Mouse (Mus musculus) forebrain, embryonic 13.5 days (tissue): ENCODE measurements around the gene Slc25a42. TPM values are rescaled to one million over a fixed set of nuclear protein-coding genes. Genes with fewer than 3 reads are reported as not detected.

Source experiments
- ATAC-seq: fragments of 200-750 bp; cut with Nextera tagmentation; 2 replicates; pipeline ENCODE4 v1.8.0; 2017
- H3K27ac ChIP-seq: fragments of 300-500 bp; sonication (generic); 2 replicates; pipeline ENCODE4 v1.5.1; 2015; ENCODE audit warnings: inconsistent platforms, mild to moderate bottlenecking, moderate library complexity
- H3K27me3 ChIP-seq: fragments of 300-500 bp; sonication (generic); 2 replicates; pipeline ENCODE4 v1.6.1; 2015; ENCODE audit warnings: mild to moderate bottlenecking, inconsistent platforms
- H3K36me3 ChIP-seq: fragments of 300-500 bp; sonication (generic); 2 replicates; pipeline ENCODE4 v1.6.1; 2015; ENCODE audit warnings: mild to moderate bottlenecking, inconsistent platforms; ENCODE audit not compliant: poor library complexity, severe bottlenecking
- H3K4me1 ChIP-seq: fragments of 300-500 bp; sonication (generic); 2 replicates; pipeline ENCODE4 v1.6.1; 2015; ENCODE audit warnings: inconsistent platforms
- H3K4me2 ChIP-seq: fragments of 300-500 bp; sonication (generic); 2 replicates; pipeline ENCODE4 v1.6.1; 2015; ENCODE audit warnings: inconsistent platforms, mild to moderate bottlenecking, moderate library complexity
- H3K4me3 ChIP-seq: fragments of 300-500 bp; sonication (generic); 2 replicates; pipeline ENCODE4 v1.5.1; 2015; ENCODE audit warnings: mild to moderate bottlenecking, inconsistent platforms
- H3K9ac ChIP-seq: fragments of 300-500 bp; sonication (generic); 2 replicates; pipeline ENCODE4 v1.6.1; 2015; ENCODE audit warnings: mild to moderate bottlenecking, inconsistent platforms
- H3K9me3 ChIP-seq: fragments of 300-500 bp; sonication (generic); replicated peaks from 2 replicates; pipeline ENCODE4 v1.6.1; 2016; ENCODE audit warnings: inconsistent platforms
- WGBS: fragments of 180-500 bp; shearing (Covaris S2); methylation state at CpG from one replicate; pipeline ENCODE4 v1.1.7; 2015; 5-methylcytosine and 5-hydroxymethylcytosine counted together
- polyA plus RNA-seq: library from polyadenylated mRNA; unstranded; fragments of >200 nt; fragmentation: Nextera tagmentation; extraction: Ambion mirVana; gene quantifications from 2 replicates; pipeline ENCODE4 v1.2.1, GENCODE M21; 2015

Gene Slc25a42
- polyA plus RNA-seq, 1 experiment from 2014 or later = 2.0 TPM

- H3K36me3 ChIP-seq = no peaks in the 10 kb centered on the region
- H3K27me3 ChIP-seq = peaks cover 17% of the 10 kb centered on the region
- H3K9ac ChIP-seq = 0 out of 2 replicates have a peak overlapping the region, but pooled peaks have one; percentile 10
- 5% methylated on average over 21 of the region's 21 CpGs for WGBS
- peak overlapping the region; percentile 54 for H3K4me2 ChIP-seq
- no peak overlapping the region for H3K27ac ChIP-seq
- H3K4me1 ChIP-seq = peaks cover 3% of the 10 kb centered on the region; the same call in 1 of the 2 replicates
- H3K9me3 ChIP-seq = no peaks in the 10 kb centered on the region
- peak; percentile 89 for ATAC-seq
- peak overlapping the region; percentile 24; the same call in 1 of the 2 replicates for H3K4me3 ChIP-seq
Measured at GRCm38 (mm10) chr8:70166504-70167110, 45.5 kb downstream of the Slc25a42 start.

DNA sequence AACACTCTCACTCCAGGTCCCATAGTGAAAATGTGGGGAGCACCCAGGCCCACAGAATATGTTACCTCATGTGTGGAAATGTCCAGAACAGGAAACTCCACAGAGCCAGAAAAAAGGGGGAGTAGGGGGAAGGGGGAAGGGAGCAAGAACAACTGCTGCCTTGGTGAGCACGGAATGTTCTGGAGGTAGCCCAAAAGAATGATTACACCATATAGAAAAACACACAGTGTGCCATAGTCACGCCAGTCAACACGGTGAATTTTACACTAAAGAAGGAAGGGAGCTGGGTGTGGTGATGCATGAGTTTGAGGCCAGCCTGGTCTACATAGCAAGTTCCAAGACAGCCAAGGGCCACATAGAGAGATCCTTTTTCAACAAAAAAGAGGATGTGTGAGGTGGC, 48.8 kb downstream of the Slc25a42 start:
- H3K4me2 ChIP-seq = no peak overlapping the region
- H3K36me3 ChIP-seq = no peaks in the 10 kb centered on the region
- H3K9me3 ChIP-seq = no peaks in the 10 kb centered on the region
- peaks cover 5% of the 10 kb centered on the region for H3K4me1 ChIP-seq
- 86% methylated on average over 3 of the region's 3 CpGs for WGBS
- ATAC-seq = no peak
- no peak overlapping the region for H3K27ac ChIP-seq
- peaks cover 15% of the 10 kb centered on the region for H3K27me3 ChIP-seq
- no peak overlapping the region for H3K9ac ChIP-seq
- H3K4me3 ChIP-seq = no peak overlapping the region

- ATAC-seq = no peak
- no peaks in the 10 kb centered on the region for H3K36me3 ChIP-seq
- H3K9ac ChIP-seq = no peak overlapping the region
- H3K27ac ChIP-seq = no peak overlapping the region
- no peak overlapping the region for H3K4me2 ChIP-seq
- H3K27me3 ChIP-seq = 0 out of 2 replicates have a peak, but pooled peaks cover 6% of the 10 kb centered on the region
- H3K9me3 ChIP-seq = no peaks in the 10 kb centered on the region
- WGBS = 68% methylated on average over 13 of the region's 13 CpGs
- H3K4me3 ChIP-seq = no peak overlapping the region
- H3K4me1 ChIP-seq = peaks cover 4% of the 10 kb centered on the region
Measured at GRCm38 (mm10) chr8:70160015-70160414, 52.1 kb downstream of the Slc25a42 start.

GRCm38 (mm10) chr8:70159211-70159610, 52.9 kb downstream of the Slc25a42 start:
- no peak overlapping the region for H3K4me3 ChIP-seq
- 91% methylated on average over 4 of the region's 4 CpGs for WGBS
- H3K27me3 ChIP-seq = 0 out of 2 replicates have a peak, but pooled peaks cover 4% of the 10 kb centered on the region
- no peak overlapping the region for H3K4me2 ChIP-seq
- H3K9me3 ChIP-seq = no peaks in the 10 kb centered on the region
- H3K36me3 ChIP-seq = no peaks in the 10 kb centered on the region
- ATAC-seq = no peak
- no peak overlapping the region for H3K27ac ChIP-seq
- no peak overlapping the region for H3K9ac ChIP-seq
- peaks cover 4% of the 10 kb centered on the region for H3K4me1 ChIP-seq

GRCm38 (mm10) chr8:70158069-70158853, 53.8 kb downstream of the Slc25a42 start:
- H3K36me3 ChIP-seq = no peaks in the 10 kb centered on the region
- ATAC-seq = peak; percentile 96
- WGBS = 13% methylated on average over 38 of the region's 40 CpGs
- peak overlapping the region; percentile 71 for H3K4me2 ChIP-seq
- no peak overlapping the region for H3K27ac ChIP-seq
- H3K9ac ChIP-seq = peak overlapping the region; percentile 64
- H3K4me3 ChIP-seq = peak overlapping the region; percentile 48
- peaks cover 4% of the 10 kb centered on the region; the same call in 1 of the 2 replicates for H3K27me3 ChIP-seq
- H3K4me1 ChIP-seq = peaks cover 4% of the 10 kb centered on the region
- no peaks in the 10 kb centered on the region for H3K9me3 ChIP-seq

DNA sequence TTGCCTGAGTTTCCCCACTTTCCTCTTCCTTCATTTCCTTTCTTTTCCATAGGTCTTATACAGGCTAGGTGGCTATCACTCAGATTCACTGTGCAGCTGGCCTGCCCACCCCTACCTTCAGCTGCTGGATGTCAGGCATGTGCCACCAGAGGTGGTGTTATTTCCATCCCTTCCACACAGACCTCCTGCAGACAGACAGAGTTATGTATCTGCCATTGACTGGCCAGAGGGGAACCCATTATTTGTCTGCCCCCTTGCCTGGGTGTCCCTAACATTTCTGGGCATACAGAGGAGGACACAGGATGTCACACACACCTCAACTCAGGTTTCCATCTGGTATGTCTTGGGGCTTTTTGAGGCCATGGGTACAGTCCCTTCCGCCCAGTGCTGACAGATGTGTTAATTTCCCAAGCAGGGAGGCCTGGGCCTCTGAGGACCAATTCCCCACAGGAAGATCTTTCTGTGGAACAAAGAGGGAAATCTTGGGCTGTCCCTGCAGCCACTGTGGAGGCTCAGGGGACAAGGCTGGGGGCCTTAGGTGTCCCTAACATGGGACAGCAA, 54.8 kb downstream of the Slc25a42 start:
- Histone ChIP-seq H3K4me1 (peaks cover 5% of the 10 kb centered on the region), H3K27ac (no peak overlapping the region), H3K4me3 (no peak overlapping the region), H3K9me3 (no peaks in the 10 kb centered on the region), H3K9ac (no peak overlapping the region; the same call in 1 of the 2 replicates), H3K27me3 (peaks cover 4% of the 10 kb centered on the region; the same call in 1 of the 2 replicates), H3K36me3 (no peaks in the 10 kb centered on the region), H3K4me2 (no peak overlapping the region)
- 96% methylated on average over 1 of the region's 1 CpGs for WGBS
- ATAC-seq = no peak

DNA sequence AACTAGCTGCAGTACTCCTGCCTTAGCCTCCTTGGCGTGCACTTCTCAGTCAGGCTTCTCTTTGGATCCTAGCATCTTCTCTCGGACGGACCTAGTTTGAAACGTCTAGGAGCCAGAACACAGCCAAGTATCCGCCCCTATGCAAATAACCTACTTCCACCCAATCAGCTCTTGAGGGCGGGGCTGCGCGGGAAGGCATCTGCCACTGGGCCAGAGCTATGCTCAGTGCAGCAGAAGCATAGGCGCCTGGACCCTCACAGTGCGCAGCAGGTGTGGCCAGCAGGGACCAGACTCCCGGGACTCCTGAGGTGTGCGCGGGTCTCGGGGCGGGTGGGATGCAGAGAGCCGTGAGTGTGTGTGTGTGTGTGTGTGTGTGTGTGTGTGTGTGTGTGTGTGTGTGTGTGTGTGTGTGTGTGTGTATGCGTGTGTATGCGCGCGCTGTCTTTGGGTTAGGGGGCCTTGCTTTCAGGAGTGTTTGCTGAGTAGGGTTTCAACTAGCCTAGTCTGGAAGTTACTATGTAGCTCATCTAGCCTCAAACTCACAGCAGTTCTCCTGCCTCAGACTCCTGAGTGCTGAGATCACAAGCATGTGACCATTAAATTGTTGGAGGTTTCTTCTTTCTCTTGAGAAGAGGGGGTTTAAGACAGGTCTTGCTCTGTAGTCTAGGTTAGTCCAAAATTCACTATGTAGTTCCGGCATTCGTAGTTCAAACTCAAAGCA, 59.4 kb downstream of the Slc25a42 start:
- peak; percentile 96 for ATAC-seq
- no peak overlapping the region; the same call in 1 of the 2 replicates for H3K4me3 ChIP-seq
- peak overlapping the region; percentile 48 for H3K4me2 ChIP-seq
- H3K4me1 ChIP-seq = peaks cover 7% of the 10 kb centered on the region; the same call in 1 of the 2 replicates
- H3K27ac ChIP-seq = no peak overlapping the region
- peaks cover 8% of the 10 kb centered on the region; the same call in 1 of the 2 replicates for H3K27me3 ChIP-seq
- WGBS = 12% methylated on average over 22 of the region's 22 CpGs
- H3K9ac ChIP-seq = no peak overlapping the region
- no peaks in the 10 kb centered on the region for H3K36me3 ChIP-seq
- H3K9me3 ChIP-seq = no peaks in the 10 kb centered on the region

DNA sequence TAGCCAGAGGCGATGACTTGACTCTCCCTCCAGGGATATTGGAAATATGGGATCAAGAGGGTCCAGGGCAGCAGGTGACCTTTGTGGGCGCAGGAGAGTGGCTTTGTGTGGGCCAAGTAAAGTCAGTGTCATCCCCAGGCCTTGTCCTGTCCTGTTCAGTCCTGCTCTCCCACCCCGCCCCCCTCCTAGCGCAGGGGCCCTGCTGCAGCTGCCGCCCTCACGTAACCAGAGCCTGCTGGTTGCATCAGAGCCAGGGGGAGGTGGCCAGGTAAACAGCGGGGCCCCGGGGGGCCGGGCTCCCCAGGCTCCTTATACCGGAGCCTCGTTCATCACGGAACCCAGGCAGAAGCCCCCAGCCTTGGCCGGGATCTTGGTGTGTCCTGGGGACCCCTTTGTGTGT, 61.9 kb downstream of the Slc25a42 start:
- ATAC-seq = no peak
- H3K4me2 ChIP-seq = no peak overlapping the region
- H3K27ac ChIP-seq = no peak overlapping the region
- 19% methylated on average over 13 of the region's 13 CpGs for WGBS
- H3K36me3 ChIP-seq = peaks cover 23% of the 10 kb centered on the region
- no peaks in the 10 kb centered on the region for H3K9me3 ChIP-seq
- no peak overlapping the region for H3K9ac ChIP-seq
- H3K4me1 ChIP-seq = peaks cover 7% of the 10 kb centered on the region; the same call in 1 of the 2 replicates
- H3K4me3 ChIP-seq = no peak overlapping the region
- peaks cover 4% of the 10 kb centered on the region; the same call in 1 of the 2 replicates for H3K27me3 ChIP-seq

DNA sequence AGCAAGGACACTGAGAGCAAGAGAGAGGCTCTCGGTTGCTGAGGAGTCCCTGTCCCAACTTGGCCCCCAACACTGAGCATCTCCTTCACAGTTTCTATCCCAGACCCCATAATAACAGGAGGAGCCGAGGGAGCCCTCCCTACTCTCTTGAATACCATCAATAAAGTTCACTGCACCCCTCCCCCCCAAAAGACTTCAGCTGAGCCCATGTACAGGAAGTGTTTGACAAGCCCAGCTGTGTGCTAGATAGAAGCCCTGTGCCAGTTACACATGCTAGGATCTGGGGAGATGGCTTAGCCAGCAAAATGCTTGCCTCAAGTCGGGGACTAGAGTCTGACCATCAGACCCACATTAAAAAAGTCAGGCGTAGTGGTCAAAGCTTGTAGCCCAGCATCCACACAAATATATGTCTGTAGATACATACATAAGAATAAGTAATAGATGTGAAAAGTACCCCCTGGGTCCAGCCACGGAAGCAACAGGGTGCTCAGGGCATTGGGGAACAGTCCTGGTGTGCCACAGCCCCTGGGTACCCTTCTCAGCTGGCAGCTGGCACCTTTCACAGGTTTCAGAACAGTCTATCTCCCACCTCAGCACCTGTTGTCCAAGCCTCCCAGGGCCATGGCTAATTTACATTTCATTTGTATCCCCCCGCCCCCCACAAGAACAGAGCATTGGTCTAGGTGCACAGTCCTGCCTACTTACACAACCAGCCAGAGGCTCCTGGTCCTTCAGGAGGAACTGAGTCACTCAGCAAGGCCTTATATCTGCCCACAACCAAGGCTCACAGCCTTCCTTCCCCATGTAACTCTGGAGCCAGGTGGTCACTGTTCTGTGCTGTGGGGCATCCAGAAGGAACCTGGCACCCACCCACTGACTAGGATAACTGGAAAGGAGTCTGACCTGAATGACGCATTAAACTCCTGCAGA, 64.2 kb downstream of the Slc25a42 start:
- Histone ChIP-seq H3K9ac (no peak overlapping the region), H3K36me3 (peaks cover 45% of the 10 kb centered on the region), H3K27ac (no peak overlapping the region), H3K4me3 (no peak overlapping the region), H3K4me2 (no peak overlapping the region), H3K4me1 (peaks cover 7% of the 10 kb centered on the region; the same call in 1 of the 2 replicates), H3K9me3 (no peaks in the 10 kb centered on the region), H3K27me3 (peaks cover 4% of the 10 kb centered on the region; the same call in 1 of the 2 replicates)
- ATAC-seq = no peak
- WGBS = 88% methylated on average over 7 of the region's 7 CpGs

DNA sequence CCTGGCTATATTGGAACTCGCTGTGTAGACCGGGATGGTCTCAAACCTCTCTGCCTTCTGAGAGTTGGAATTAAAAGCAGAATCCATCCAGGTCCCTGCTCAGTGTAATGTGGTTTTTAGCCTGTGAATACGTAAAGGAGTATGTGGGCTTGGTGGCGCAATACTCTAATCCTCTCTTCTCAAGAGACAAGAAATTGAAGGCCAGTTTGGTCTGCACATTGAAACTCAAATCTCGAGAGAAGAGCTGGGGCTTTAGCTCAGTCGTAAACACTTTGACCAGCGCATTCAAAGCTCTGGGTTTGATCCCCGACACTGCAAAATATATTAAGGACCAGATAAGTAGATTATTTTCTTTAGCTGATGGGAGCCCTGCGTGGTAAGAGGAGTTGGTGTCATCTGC, 72.1 kb downstream of the Slc25a42 start:
- Histone ChIP-seq H3K27me3 (no peaks in the 10 kb centered on the region), H3K4me3 (peak overlapping the region; percentile 78), H3K36me3 (peaks cover 51% of the 10 kb centered on the region), H3K9me3 (no peaks in the 10 kb centered on the region), H3K27ac (peak overlapping the region; percentile 80), H3K9ac (peak overlapping the region; percentile 89), H3K4me1 (peaks cover 24% of the 10 kb centered on the region), H3K4me2 (peak overlapping the region; percentile 75)
- ATAC-seq = no peak
- WGBS = 14% methylated on average over 9 of the region's 9 CpGs
